Mouse (Mus musculus) embryonic facial prominence, embryonic 14.5 days (tissue): ENCODE results near the gene 1700086D15Rik. TPM values are rescaled to one million over a fixed set of nuclear protein-coding genes. Genes with fewer than 3 reads are reported as not detected.

Experiments used
- ATAC-seq: fragments of 200-750 bp; cut with Nextera tagmentation; 2 replicates; pipeline ENCODE4 v1.8.0; 2017; ENCODE audit warnings: low read depth, moderate number of reproducible peaks, moderate TSS enrichment
- DNase-seq: peaks from one replicate; pipeline ENCODE4 v3.0.0-alpha.2; 2015; ENCODE audit warnings: low spot score
- H3K27ac ChIP-seq: fragments of 300-500 bp; sonication (generic); replicated peaks from 2 replicates; pipeline ENCODE4 v1.5.1; 2014; ENCODE audit warnings: low read depth, mild to moderate bottlenecking, low read length, moderate library complexity
- H3K27me3 ChIP-seq: fragments of 300-500 bp; sonication (generic); replicated peaks from 2 replicates; pipeline ENCODE4 v1.6.1; 2014; ENCODE audit warnings: low read length; ENCODE audit not compliant: control insufficient read depth, insufficient read depth
- H3K36me3 ChIP-seq: fragments of 300-500 bp; sonication (generic); 2 replicates; pipeline ENCODE4 v1.6.1; 2014; ENCODE audit warnings: low read length, mixed read lengths; ENCODE audit not compliant: control insufficient read depth, insufficient read depth
- H3K4me1 ChIP-seq: fragments of 300-500 bp; sonication (generic); 2 replicates; pipeline ENCODE4 v1.6.1; 2014; ENCODE audit warnings: antibody characterized with exemption, low read length; ENCODE audit not compliant: control insufficient read depth, insufficient read depth
- H3K4me2 ChIP-seq: fragments of 300-500 bp; sonication (generic); 2 replicates; pipeline ENCODE4 v1.6.1; 2014; ENCODE audit warnings: low read depth, mild to moderate bottlenecking, low read length, moderate library complexity, mixed read lengths
- H3K4me3 ChIP-seq: fragments of 300-500 bp; sonication (generic); 2 replicates; pipeline ENCODE4 v1.5.1; 2014; ENCODE audit warnings: low read depth, mild to moderate bottlenecking, low read length
- H3K9ac ChIP-seq: fragments of 300-500 bp; sonication (generic); 2 replicates; pipeline ENCODE4 v1.6.1; 2014; ENCODE audit warnings: low read depth, mild to moderate bottlenecking, low read length, moderate library complexity, mixed read lengths
- H3K9me3 ChIP-seq: fragments of 300-500 bp; sonication (generic); 2 replicates; pipeline ENCODE4 v1.6.1; 2016; ENCODE audit warnings: low read length; ENCODE audit not compliant: control insufficient read depth
- WGBS: fragments of 180-500 bp; shearing (Covaris S2); extraction: QIAGEN DNeasy Blood & Tissue Kit; methylation state at CpG from one replicate; pipeline ENCODE4 v1.1.7; 2014; 5-methylcytosine and 5-hydroxymethylcytosine counted together
- polyA plus RNA-seq: library from polyadenylated mRNA; unstranded; fragments of >200 nt; fragmentation: Nextera tagmentation; extraction: Ambion mirVana; gene quantifications from 2 replicates; pipeline ENCODE4 v1.2.1, GENCODE M21; 2014

Gene 1700086D15Rik
- polyA plus RNA-seq, 1 experiment from 2014 or later: not detected

GRCm38 (mm10) chr11:65148441-65148840, 11.2 kb downstream of the 1700086D15Rik start:
- no peaks in the 10 kb centered on the region for H3K4me1 ChIP-seq
- H3K27ac ChIP-seq: no peak overlapping the region
- no peak for ATAC-seq
- H3K4me2 ChIP-seq: no peak overlapping the region
- no peaks in the 10 kb centered on the region for H3K27me3 ChIP-seq
- H3K9me3 ChIP-seq: no peaks in the 10 kb centered on the region
- H3K4me3 ChIP-seq: no peak overlapping the region
- DNase-seq: no peak
- H3K9ac ChIP-seq: no peak overlapping the region
- 82% methylated on average over 7 of the region's 7 CpGs for WGBS
- H3K36me3 ChIP-seq: no peaks in the 10 kb centered on the region

- DNase-seq (no peak), ATAC-seq (no peak)
- H3K4me3 ChIP-seq: no peak overlapping the region
- H3K36me3 ChIP-seq: no peaks in the 10 kb centered on the region
- H3K9me3 ChIP-seq: no peaks in the 10 kb centered on the region
- no peak overlapping the region for H3K27ac ChIP-seq
- H3K4me2 ChIP-seq: no peak overlapping the region
- WGBS: 68% methylated on average over 4 of the region's 4 CpGs
- no peaks in the 10 kb centered on the region for H3K4me1 ChIP-seq
- H3K27me3 ChIP-seq: no peaks in the 10 kb centered on the region
- H3K9ac ChIP-seq: no peak overlapping the region
These were observed 16.8 kb downstream of the 1700086D15Rik start for GRCm38 (mm10) chr11:65142838-65143417.

GRCm38 (mm10) chr11:65139030-65139429, 20.7 kb downstream of the 1700086D15Rik start:
- no peak for DNase-seq
- no peaks in the 10 kb centered on the region for H3K9me3 ChIP-seq
- WGBS: 90% methylated on average over 3 of the region's 3 CpGs
- H3K9ac ChIP-seq: no peak overlapping the region
- no peak for ATAC-seq
- no peak overlapping the region for H3K4me3 ChIP-seq
- no peaks in the 10 kb centered on the region for H3K27me3 ChIP-seq
- no peak overlapping the region for H3K27ac ChIP-seq
- no peaks in the 10 kb centered on the region for H3K4me1 ChIP-seq
- no peaks in the 10 kb centered on the region for H3K36me3 ChIP-seq
- H3K4me2 ChIP-seq: no peak overlapping the region

DNA sequence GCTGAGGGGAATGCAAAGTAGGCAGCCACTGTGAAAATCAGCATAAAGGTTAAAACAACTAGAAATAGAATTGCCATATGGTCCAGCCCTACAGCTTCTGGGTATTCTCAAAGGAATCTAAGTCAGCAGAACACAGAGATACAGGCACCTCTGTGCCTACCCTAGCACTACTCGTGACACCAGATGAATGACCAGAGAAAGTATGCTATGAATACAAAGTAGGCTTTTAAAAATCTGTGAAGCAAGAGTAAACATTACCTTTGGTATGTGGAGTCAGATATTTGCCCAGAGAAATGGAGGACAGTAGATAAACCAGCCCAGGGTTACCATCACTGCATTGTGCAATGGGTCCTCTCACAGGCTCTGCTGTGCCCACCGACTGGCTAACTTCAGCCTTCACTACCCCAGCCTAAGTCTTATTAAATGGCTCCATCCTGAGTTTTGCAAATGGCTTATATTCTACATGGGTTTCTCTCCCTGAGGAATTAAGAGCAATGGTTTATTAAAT, 22.5 kb downstream of the 1700086D15Rik start:
- H3K9me3 ChIP-seq: no peaks in the 10 kb centered on the region
- no peaks in the 10 kb centered on the region for H3K27me3 ChIP-seq
- H3K4me1 ChIP-seq: no peaks in the 10 kb centered on the region
- WGBS: 75% methylated on average over 2 of the region's 2 CpGs
- no peak overlapping the region for H3K27ac ChIP-seq
- H3K4me3 ChIP-seq: no peak overlapping the region
- ATAC-seq (no peak), DNase-seq (no peak)
- no peaks in the 10 kb centered on the region for H3K36me3 ChIP-seq
- H3K4me2 ChIP-seq: no peak overlapping the region
- no peak overlapping the region for H3K9ac ChIP-seq

- H3K36me3 ChIP-seq: no peaks in the 10 kb centered on the region
- H3K9me3 ChIP-seq: no peaks in the 10 kb centered on the region
- no peak overlapping the region for H3K27ac ChIP-seq
- H3K27me3 ChIP-seq: no peaks in the 10 kb centered on the region
- ATAC-seq: no peak
- DNase-seq: no peak
- no peak overlapping the region for H3K9ac ChIP-seq
- H3K4me1 ChIP-seq: no peaks in the 10 kb centered on the region
- 89% methylated on average over 8 of the region's 8 CpGs for WGBS
- H3K4me3 ChIP-seq: no peak overlapping the region
- H3K4me2 ChIP-seq: no peak overlapping the region
These were observed 24.4 kb downstream of the 1700086D15Rik start for GRCm38 (mm10) chr11:65135251-65135739.

DNA sequence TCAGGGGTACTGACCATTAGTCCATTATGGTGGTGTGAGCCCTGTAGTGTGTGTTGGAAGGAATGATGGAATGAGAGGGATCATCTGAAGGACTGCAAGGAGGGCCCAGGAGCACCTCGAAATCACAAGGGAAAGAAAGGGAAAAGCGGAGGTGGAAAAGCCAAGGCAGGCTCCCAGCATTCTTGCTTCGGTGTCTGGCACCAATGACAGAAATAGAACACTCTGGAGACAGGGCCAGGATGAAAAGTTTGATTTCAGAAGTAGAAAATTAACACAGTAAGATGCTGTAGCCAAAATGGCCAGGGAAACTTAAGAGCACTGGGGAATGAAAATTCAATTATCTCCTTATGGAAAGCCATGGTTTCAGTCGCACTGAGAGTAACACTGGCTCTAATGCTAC, 26.0 kb downstream of the 1700086D15Rik start:
- H3K4me2 ChIP-seq: no peak overlapping the region
- no peaks in the 10 kb centered on the region for H3K9me3 ChIP-seq
- no peaks in the 10 kb centered on the region for H3K36me3 ChIP-seq
- ATAC-seq: no peak
- no peak overlapping the region for H3K4me3 ChIP-seq
- no peak overlapping the region for H3K27ac ChIP-seq
- WGBS: 82% methylated on average over 4 of the region's 4 CpGs
- H3K4me1 ChIP-seq: no peaks in the 10 kb centered on the region
- no peak for DNase-seq
- H3K27me3 ChIP-seq: no peaks in the 10 kb centered on the region
- no peak overlapping the region for H3K9ac ChIP-seq

GRCm38 (mm10) chr11:65129110-65129509, 30.6 kb downstream of the 1700086D15Rik start:
- no peaks in the 10 kb centered on the region for H3K36me3 ChIP-seq
- no peaks in the 10 kb centered on the region for H3K27me3 ChIP-seq
- H3K27ac ChIP-seq: no peak overlapping the region
- ATAC-seq (no peak), DNase-seq (no peak)
- no peak overlapping the region for H3K4me3 ChIP-seq
- 85% methylated on average over 4 of the region's 4 CpGs for WGBS
- no peaks in the 10 kb centered on the region for H3K9me3 ChIP-seq
- no peak overlapping the region for H3K4me2 ChIP-seq
- H3K9ac ChIP-seq: no peak overlapping the region
- H3K4me1 ChIP-seq: no peaks in the 10 kb centered on the region

DNA sequence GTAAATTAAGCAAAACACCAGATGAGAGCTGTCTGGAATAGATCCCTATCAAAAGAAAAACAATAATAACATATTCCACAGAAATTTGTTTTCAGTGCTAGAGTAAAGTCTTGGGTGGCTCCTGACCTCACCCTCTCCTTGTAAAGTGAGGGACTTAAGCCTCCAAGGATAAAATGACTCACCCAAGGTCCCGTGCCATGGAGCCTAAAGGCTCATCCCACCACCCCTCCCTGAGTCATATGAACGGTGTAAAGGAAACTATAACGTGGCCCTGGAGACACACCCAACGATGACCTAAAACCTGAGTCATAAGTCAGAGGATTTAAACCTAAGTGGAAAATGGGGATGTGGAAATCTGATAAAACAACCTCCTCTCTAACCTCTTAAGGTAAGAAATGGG, 31.0 kb downstream of the 1700086D15Rik start:
- DNase-seq: no peak
- Histone ChIP-seq H3K9me3 (no peaks in the 10 kb centered on the region), H3K36me3 (no peaks in the 10 kb centered on the region), H3K4me1 (no peaks in the 10 kb centered on the region), H3K27ac (no peak overlapping the region), H3K27me3 (no peaks in the 10 kb centered on the region), H3K4me2 (no peak overlapping the region), H3K9ac (no peak overlapping the region), H3K4me3 (no peak overlapping the region)
- 80% methylated on average over 4 of the region's 4 CpGs for WGBS
- no peak for ATAC-seq

DNA sequence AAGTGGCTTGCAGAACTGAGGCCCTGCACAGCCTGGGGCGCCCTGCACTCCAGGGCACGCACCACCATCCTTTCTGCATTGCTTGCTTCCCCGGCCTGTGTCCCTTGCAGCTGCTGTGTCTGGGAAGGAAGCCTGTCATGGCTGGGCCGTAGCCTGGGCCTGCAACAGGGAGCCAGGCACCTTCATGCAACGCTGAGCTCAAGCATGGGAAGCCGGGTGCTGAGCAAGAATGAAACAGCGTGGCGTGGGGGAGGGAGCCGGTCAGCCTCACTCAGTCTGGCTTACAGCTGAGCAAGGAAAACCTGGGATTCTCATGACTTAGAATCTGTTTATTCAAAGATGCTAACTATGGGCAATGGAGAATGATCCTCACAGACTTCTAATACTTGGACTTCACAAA, 33.1 kb downstream of the 1700086D15Rik start:
- Histone ChIP-seq H3K36me3 (no peaks in the 10 kb centered on the region), H3K4me1 (no peaks in the 10 kb centered on the region), H3K4me3 (no peak overlapping the region), H3K27ac (no peak overlapping the region), H3K4me2 (no peak overlapping the region), H3K9ac (no peak overlapping the region), H3K9me3 (no peaks in the 10 kb centered on the region), H3K27me3 (no peaks in the 10 kb centered on the region)
- WGBS: 68% methylated on average over 9 of the region's 9 CpGs
- ATAC-seq (no peak), DNase-seq (no peak)
